Mouse (Mus musculus): ENCODE results near the gene Sertad2.

- no peak for TF ChIP-seq CTCF (IDR thresholded peaks at IDR 0.05; ENCODE audit: insufficient read depth, low read depth, low read length)
- TF ChIP-seq POLR2A (IDR thresholded peaks at IDR 0.05; ENCODE audit: insufficient read depth, low read depth, low read length): no peak
Measured at GRCm38 (mm10) chr11:20656711-20657057, 113.6 kb downstream of the Sertad2 start.

Data from olfactory bulb, adult 2 months (tissue).